In the genomic region with DNA sequence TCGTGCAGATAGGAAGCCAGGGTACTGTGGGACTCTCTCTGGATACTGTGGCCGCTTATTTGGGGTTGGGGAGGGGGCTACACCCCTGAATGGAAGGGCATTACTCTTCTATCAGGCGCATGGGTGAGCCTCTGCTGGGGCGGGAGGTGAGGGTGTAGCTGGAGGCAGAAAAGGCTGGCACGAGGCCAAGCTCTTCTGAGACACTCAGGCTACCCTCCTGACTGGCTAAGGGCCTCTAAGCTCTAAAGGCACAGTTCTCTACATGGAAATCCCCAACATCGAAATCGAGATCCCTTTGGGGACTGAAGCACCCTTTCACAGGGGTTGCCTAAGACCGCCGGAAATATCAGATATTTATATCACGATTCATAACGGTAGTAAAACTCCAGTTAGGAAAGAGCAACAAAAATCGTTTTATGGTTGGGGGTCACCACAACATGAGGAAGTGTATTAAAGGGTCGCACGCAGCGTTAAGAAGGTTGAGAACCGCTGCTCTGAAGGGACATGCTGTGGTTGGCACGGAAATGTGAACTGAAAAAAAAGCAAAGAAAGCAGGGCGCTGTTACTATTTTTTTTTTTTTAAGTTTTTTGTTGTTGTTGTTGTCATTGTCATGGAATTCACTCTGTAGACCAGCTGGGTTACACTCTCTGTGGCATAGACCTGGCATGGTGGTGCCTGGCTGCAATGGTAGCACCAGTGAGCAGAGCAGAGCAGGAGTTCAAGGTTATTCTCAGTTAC, we compare ENCODE assay signal across 7 mouse cellular contexts. TPM values are rescaled to one million over a fixed set of nuclear protein-coding genes. Genes with fewer than 3 reads are reported as not detected.
DNase-seq lines count a peak whose midpoint lies in the region; ATAC-seq lines count a peak whose summit lies in the region.

No protein-coding gene starts in this region.

- H3K27ac ChIP-seq in embryonic facial prominence, embryonic 14.5 days (replicated peaks; ENCODE audit: low read depth, low read length): peak overlapping the region; percentile 49; the same call in 1 of the 2 replicates
- H3K27ac ChIP-seq in kidney, embryonic 14.5 days (ENCODE audit: low read depth, low read length): peak overlapping the region; percentile 59; the same call in 1 of the 2 replicates

- no peak for ATAC-seq in embryonic facial prominence, embryonic 14.5 days (ENCODE audit: low read depth)
- ATAC-seq in kidney, embryonic 14.5 days (ENCODE audit: low FRiP score, low TSS enrichment): no peak

- H3K9ac ChIP-seq in embryonic facial prominence, embryonic 14.5 days (ENCODE audit: low read depth, low read length): no peak overlapping the region
- peak overlapping the region; percentile 12; the same call in 1 of the 2 replicates for H3K9ac ChIP-seq in kidney, embryonic 14.5 days (ENCODE audit: low read depth, low read length)

- H3K4me1 ChIP-seq in embryonic facial prominence, embryonic 14.5 days (ENCODE audit: control insufficient read depth, insufficient read depth, low read length): peaks cover 20% of the 10 kb centered on the region
- peaks cover 57% of the 10 kb centered on the region for H3K4me1 ChIP-seq in kidney, embryonic 14.5 days (ENCODE audit: control insufficient read depth, insufficient read depth, low read length)

- WGBS in embryonic facial prominence, embryonic 14.5 days: 64% methylated on average over 18 of the region's 18 CpGs
- WGBS in kidney, embryonic 14.5 days: 77% methylated on average over 18 of the region's 18 CpGs

- H3K4me2 ChIP-seq in embryonic facial prominence, embryonic 14.5 days (ENCODE audit: low read depth, low read length): no peak overlapping the region
- H3K4me2 ChIP-seq in kidney, embryonic 14.5 days (replicated peaks; ENCODE audit: low read depth, low read length): no peak overlapping the region

- no peaks in the 10 kb centered on the region for H3K36me3 ChIP-seq in embryonic facial prominence, embryonic 14.5 days (ENCODE audit: control insufficient read depth, insufficient read depth, low read length)
- H3K36me3 ChIP-seq in kidney, embryonic 14.5 days (ENCODE audit: control insufficient read depth, insufficient read depth, low read length): peaks cover 6% of the 10 kb centered on the region

- H3K4me3 ChIP-seq in embryonic facial prominence, embryonic 14.5 days (ENCODE audit: low read depth, low read length): no peak overlapping the region
- no peak overlapping the region for H3K4me3 ChIP-seq in kidney, embryonic 14.5 days (ENCODE audit: low read length)

- no peaks in the 10 kb centered on the region for H3K9me3 ChIP-seq in embryonic facial prominence, embryonic 14.5 days (ENCODE audit: control insufficient read depth, low read length)
- no peaks in the 10 kb centered on the region for H3K9me3 ChIP-seq in kidney, embryonic 14.5 days (ENCODE audit: control insufficient read depth, low read length)

- DNase-seq in 3134 (ENCODE audit: extremely low read depth, insufficient read length, low spot score) (peak; percentile 74), 3T3-L1 (ENCODE audit: low read depth, low spot score) (peak; percentile 67)
- DNase-seq in embryonic facial prominence, embryonic 14.5 days (ENCODE audit: low spot score): peak; percentile 75
- DNase-seq in lung, postnatal 36 days: peak; percentile 73
- DNase-seq in cerebellum, adult 9-11 months: no peak
- no peak for DNase-seq in frontal cortex, adult 2 months (ENCODE audit: extremely low spot score in 1 of 2, low spot score in 1 of 2)

- no peaks in the 10 kb centered on the region for H3K27me3 ChIP-seq in embryonic facial prominence, embryonic 14.5 days (replicated peaks; ENCODE audit: control insufficient read depth, insufficient read depth, low read length)
- H3K27me3 ChIP-seq in kidney, embryonic 14.5 days (ENCODE audit: control insufficient read depth, insufficient read depth, low read length): no peaks in the 10 kb centered on the region

RNA-seq across cellular contexts. Expression of gene Tk1, which starts 2.4 kb away (rescaled TPM):
- 108 and 119 TPM in 2 replicates for polyA plus RNA-seq in embryonic facial prominence, embryonic 14.5 days (2014; fragmentation: Nextera tagmentation; extraction: Ambion mirVana)
- 129 and 174 TPM in 2 replicates for polyA plus RNA-seq in kidney, embryonic 14.5 days (2014; fragmentation: Nextera tagmentation; extraction: Ambion mirVana)
- polyA plus RNA-seq in frontal cortex, adult 2 months (2012; rRNA removed): 1.5 and 1.6 TPM in 2 replicates

RNA-seq across cellular contexts. Expression of gene Afmid, which starts 2.6 kb away (rescaled TPM):
- polyA plus RNA-seq in embryonic facial prominence, embryonic 14.5 days (2014; fragmentation: Nextera tagmentation; extraction: Ambion mirVana): 4.5 and 5.5 TPM in 2 replicates
- 3.6 and 4.1 TPM in 2 replicates for polyA plus RNA-seq in kidney, embryonic 14.5 days (2014; fragmentation: Nextera tagmentation; extraction: Ambion mirVana)
- polyA plus RNA-seq in frontal cortex, adult 2 months (2012; rRNA removed): 4.1 and 4.3 TPM in 2 replicates

RNA-seq across cellular contexts. Expression of gene Gm20708, which starts 18.9 kb away (rescaled TPM):
- polyA plus RNA-seq in embryonic facial prominence, embryonic 14.5 days (2014; fragmentation: Nextera tagmentation; extraction: Ambion mirVana): 0.25 and 0.86 TPM in 2 replicates
- polyA plus RNA-seq in kidney, embryonic 14.5 days (2014; fragmentation: Nextera tagmentation; extraction: Ambion mirVana): 0.58 and 0.59 TPM in 2 replicates
- polyA plus RNA-seq in frontal cortex, adult 2 months (2012; rRNA removed): 0.61 and 1.3 TPM in 2 replicates

RNA-seq across cellular contexts. Expression of gene Syngr2, which starts 18.9 kb away (rescaled TPM):
- polyA plus RNA-seq in embryonic facial prominence, embryonic 14.5 days (2014; fragmentation: Nextera tagmentation; extraction: Ambion mirVana): 74.0 and 78.6 TPM in 2 replicates
- 75.1 and 85.7 TPM in 2 replicates for polyA plus RNA-seq in kidney, embryonic 14.5 days (2014; fragmentation: Nextera tagmentation; extraction: Ambion mirVana)
- 11.0 and 11.9 TPM in 2 replicates for polyA plus RNA-seq in frontal cortex, adult 2 months (2012; rRNA removed)

RNA-seq across cellular contexts. Expression of gene Birc5, which starts 20.7 kb away (rescaled TPM):
- polyA plus RNA-seq in embryonic facial prominence, embryonic 14.5 days (2014; fragmentation: Nextera tagmentation; extraction: Ambion mirVana): 229 and 265 TPM in 2 replicates
- polyA plus RNA-seq in kidney, embryonic 14.5 days (2014; fragmentation: Nextera tagmentation; extraction: Ambion mirVana): 350 and 420 TPM in 2 replicates
- 2.8 and 3.4 TPM in 2 replicates for polyA plus RNA-seq in frontal cortex, adult 2 months (2012; rRNA removed)

Comparison
In these comparisons a context has a peak if more than half of its experiments do, and no peak if none do; other contexts are left out.
1. DNase-seq: peak in 3134 (single experiment), 3T3-L1 (single experiment), embryonic facial prominence, embryonic 14.5 days (single experiment) and lung, postnatal 36 days (single experiment); none in cerebellum, adult 9-11 months (single experiment) and frontal cortex, adult 2 months (0 of 2).
2. RNA of gene Tk1, which starts 2.4 kb away (polyA plus RNA-seq): 129 to 174 TPM in kidney, embryonic 14.5 days and 108 to 119 TPM in embryonic facial prominence, embryonic 14.5 days; 1.5 to 1.6 TPM in frontal cortex, adult 2 months; every median in the first group is over 10 times any median in the second.